Mouse (Mus musculus) megakaryocyte, adult 5-6 weeks (primary cell): ENCODE measurements around the gene Ncs1. TPM values are rescaled to one million over a fixed set of nuclear protein-coding genes. Genes with fewer than 3 reads are reported as not detected.

Experiments
- ATAC-seq: 2 replicates; pipeline ENCODE4 v1.8.0; 2016; ENCODE audit warnings: mild to moderate bottlenecking, inconsistent platforms; ENCODE audit not compliant: poor library complexity, severe bottlenecking
- total RNA-seq, 2 experiments: library from RNA; stranded (forward) in 1 of 2; stranded (reverse) in 1 of 2; fragments of 153-499, 151-499 nt in 1 of 2; fragments of 221-1000, 200-1000 nt in 1 of 2; gene quantifications; 2 replicates each; pipeline versions ENCODE4 v1.2.3 to v1.2.4; 2015 to 2017

Gene Ncs1
- total RNA-seq, 2 experiments from 2014 or later, result 0.15 TPM; not detected in 1

- no peak for ATAC-seq
These were observed 1.4 kb upstream of the Ncs1 start for GRCm38 (mm10) chr2:31244216-31244615.

- ATAC-seq, result no peak
These were observed 572 bp upstream of the Ncs1 start for GRCm38 (mm10) chr2:31245051-31245450.

DNA sequence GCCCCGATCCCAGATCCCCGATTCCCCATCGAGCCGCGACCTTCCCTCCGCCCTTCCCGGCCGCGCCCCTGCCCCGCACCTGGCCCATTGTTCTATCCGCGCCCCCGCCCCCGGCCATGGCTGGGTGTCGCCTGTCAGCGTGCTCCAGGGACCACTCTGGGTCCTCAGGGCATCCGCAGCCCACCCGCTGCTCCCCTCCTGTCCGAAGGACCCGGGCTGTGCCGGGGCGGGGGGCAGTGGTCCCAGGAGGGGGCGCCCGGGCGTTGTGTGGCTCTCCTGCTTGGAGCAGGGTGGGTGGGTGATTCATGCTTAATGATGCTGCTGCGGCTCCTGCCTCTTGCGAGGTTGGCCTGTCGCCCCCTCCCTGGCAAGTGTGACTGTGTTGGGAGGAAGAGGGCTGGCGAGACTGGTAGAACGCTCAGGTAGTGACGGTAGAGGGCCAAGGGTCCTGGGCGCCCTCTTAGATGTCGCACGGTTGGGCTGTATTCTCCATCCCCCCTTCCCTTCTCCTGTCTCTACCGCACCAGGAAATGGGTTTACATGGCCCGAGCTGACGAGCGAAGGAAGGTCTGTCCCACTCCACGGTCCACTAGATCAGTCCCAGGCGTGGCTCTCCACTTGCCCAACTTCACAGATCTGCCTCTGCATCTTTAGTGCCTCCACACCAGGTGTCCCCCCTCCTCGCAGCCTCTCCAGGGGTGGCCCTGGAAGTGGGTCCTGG lies 788 bp downstream of the Ncs1 start:
- ATAC-seq, result no peak

- no peak for ATAC-seq
These were observed 3.2 kb downstream of the Ncs1 start for GRCm38 (mm10) chr2:31248856-31249255.

GRCm38 (mm10) chr2:31252167-31252566 lies 6.5 kb downstream of the Ncs1 start:
- ATAC-seq, result no peak

GRCm38 (mm10) chr2:31253463-31253862 lies 7.8 kb downstream of the Ncs1 start:
- no peak for ATAC-seq

DNA sequence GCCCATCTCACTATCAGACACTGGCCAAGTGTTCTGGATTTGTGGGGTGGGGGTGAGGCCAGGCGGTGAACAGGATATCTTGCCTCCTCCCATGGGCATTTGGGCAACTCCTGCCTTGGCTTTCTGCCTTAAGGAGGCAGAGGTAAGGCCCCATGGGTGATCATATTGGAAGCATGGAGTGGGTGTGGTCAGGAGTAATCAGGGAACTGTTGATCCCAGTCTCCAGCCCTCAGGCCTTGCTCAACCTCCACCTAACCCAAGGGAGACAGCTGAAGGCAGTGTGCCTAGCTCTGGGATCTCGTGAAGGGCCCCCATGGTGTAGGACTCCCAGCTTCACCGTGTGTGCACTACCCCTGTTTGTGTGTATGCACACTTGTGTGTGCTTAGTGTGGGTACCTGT lies 9.2 kb downstream of the Ncs1 start:
- no peak for ATAC-seq

- ATAC-seq, result peak; percentile 80
These were observed 10.6 kb downstream of the Ncs1 start for GRCm38 (mm10) chr2:31255952-31256938.

DNA sequence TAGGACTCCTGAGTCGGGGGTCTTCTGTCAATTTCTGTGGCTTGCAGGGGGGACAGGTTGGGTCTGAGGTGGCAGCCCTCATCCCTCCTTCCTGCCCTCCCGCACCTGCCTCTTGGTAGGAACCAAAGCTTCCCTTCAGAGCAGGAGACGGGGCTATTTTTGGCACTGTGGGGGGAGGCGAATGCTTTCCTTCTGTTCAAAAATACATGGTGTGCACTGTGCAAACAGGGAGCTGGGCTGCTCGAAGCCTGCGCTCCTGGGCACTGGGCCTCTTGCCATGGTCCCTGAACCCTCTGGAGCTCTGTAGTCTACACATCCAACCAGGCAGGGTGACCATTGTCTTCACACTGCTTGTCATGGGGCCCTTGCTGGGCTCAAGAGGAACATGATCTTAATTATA lies 11.5 kb downstream of the Ncs1 start:
- no peak for ATAC-seq

GRCm38 (mm10) chr2:31258609-31259366 lies 13.2 kb downstream of the Ncs1 start:
- peak; percentile 62 for ATAC-seq

- no peak for ATAC-seq
These were observed 13.8 kb downstream of the Ncs1 start for GRCm38 (mm10) chr2:31259367-31259920.

- ATAC-seq, result no peak
These were observed 14.9 kb downstream of the Ncs1 start for GRCm38 (mm10) chr2:31260549-31260948.

- ATAC-seq, result no peak
These were observed 17.4 kb downstream of the Ncs1 start for GRCm38 (mm10) chr2:31263039-31263461.

DNA sequence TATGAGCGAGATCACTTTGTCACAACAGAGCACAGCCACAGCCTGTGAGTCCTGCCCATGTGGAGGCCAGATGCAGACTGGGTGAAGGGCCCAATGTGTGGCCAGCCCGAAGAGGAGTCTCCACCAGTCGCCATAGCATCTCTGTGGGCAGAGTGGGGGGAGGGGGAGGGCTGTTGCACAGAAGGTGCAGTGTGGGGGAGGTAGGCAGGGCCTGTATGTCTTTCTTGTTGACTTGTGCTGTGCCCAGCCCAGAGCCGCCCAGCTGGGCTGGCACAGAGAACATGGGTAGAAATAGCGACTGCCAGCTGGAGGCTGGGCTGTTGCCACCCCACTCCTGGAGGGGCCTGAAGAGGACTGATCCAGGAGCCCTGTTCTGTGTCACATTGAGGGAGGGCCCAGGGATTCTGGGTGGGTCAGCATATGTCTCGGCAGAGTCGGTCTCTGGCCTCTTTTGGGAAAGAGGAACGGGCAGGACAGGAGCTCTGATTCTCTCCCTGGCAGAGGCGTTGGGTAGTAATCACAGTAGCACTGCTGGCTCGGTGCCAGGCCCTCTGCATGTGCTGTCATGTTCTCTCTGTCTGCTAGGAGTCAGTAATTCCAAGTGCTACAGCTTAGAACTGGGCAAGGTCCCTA lies 18.2 kb downstream of the Ncs1 start:
- ATAC-seq, result no peak

DNA sequence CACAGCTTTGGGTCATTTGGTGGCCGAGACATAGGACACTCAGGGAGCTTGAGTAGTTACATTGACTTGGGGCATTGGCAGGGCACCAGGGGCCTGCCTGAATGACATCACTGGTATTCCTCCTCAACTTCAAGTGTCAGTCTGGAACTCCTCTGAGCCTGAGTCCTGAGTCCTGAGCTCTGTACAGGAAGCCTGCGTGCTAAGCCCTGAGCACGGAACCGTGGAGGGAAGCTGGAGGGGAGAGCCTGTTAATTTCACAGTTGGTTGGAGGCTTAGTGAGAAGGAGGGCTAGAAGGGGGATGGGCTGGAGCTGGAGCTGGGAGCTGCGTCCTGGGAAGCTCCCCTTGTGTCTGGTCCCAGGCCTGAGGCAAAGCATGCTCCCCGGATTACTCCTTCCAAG lies 21.8 kb downstream of the Ncs1 start:
- ATAC-seq, result no peak

- no peak for ATAC-seq
These were observed 23.0 kb downstream of the Ncs1 start for GRCm38 (mm10) chr2:31268631-31269030.

GRCm38 (mm10) chr2:31269188-31269587 lies 23.6 kb downstream of the Ncs1 start:
- no peak for ATAC-seq

- ATAC-seq, result no peak
These were observed 24.2 kb downstream of the Ncs1 start for GRCm38 (mm10) chr2:31269847-31270246.

DNA sequence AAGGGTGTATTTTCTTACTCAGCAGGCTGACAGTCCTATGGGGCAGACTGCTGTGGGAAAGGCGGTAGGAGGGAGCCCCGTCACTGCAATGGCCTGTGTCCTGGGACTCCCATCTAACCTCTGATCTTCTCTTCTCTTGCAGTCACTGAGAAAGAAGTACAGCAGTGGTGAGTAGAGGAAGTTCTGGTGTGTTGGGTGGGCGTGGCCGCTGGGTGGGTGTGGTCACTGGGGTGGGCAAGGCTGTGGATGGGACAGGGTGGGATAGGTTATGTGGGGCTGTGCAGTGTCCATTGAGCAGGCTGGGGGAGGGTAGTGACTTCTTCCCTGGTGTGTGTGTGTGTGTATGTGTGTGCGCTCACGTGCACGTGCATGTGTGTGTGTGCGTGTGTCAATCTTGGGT lies 24.8 kb downstream of the Ncs1 start:
- no peak for ATAC-seq

- no peak for ATAC-seq
These were observed 25.4 kb downstream of the Ncs1 start for GRCm38 (mm10) chr2:31271071-31271470.
